Mouse (Mus musculus) ES-E14 (cell line): ENCODE measurements around the gene Syngr1. TPM values are rescaled to one million over a fixed set of nuclear protein-coding genes. Genes with fewer than 3 reads are reported as not detected.

Experiments
- DNase-seq: peaks from one replicate; pipeline ENCODE4 v3.0.0-alpha.2; 2013; ENCODE audit warnings: low read depth, low spot score
- H3K27ac ChIP-seq: 2 replicates; pipeline ENCODE4 v1.5.1; 2012; ENCODE audit warnings: low read depth, mild to moderate bottlenecking, low read length, moderate library complexity, mixed read lengths; ENCODE audit not compliant: poor library complexity, insufficient read depth, severe bottlenecking
- H3K36me3 ChIP-seq: 2 replicates; pipeline ENCODE4 v1.6.1; 2012; ENCODE audit warnings: mild to moderate bottlenecking, low read length, moderate library complexity, mixed read lengths; ENCODE audit not compliant: control insufficient read depth, poor library complexity, insufficient read depth, severe bottlenecking
- H3K4me1 ChIP-seq, 2 experiments: fragments of 150-350 bp in 1 of 2; sonication (generic) in 1 of 2; 2 replicates each; pipeline ENCODE4 v1.6.1; 2012; ENCODE audit warnings: low read length in 2 of 2, mild to moderate bottlenecking in 1 of 2, mixed read lengths in 1 of 2; ENCODE audit not compliant: control insufficient read depth in 2 of 2, insufficient read depth in 2 of 2, poor library complexity in 1 of 2
- H3K4me3 ChIP-seq, 2 experiments: fragments of 150-350 bp in 1 of 2; sonication (generic) in 1 of 2; 2 replicates each; pipeline ENCODE4 v1.5.1; 2012; ENCODE audit warnings: low read length in 2 of 2, low read depth in 1 of 2, mild to moderate bottlenecking in 1 of 2, mixed read lengths in 1 of 2; ENCODE audit not compliant: insufficient read depth in 1 of 2, poor library complexity in 1 of 2, severe bottlenecking in 1 of 2
- H3K9ac ChIP-seq: 2 replicates; pipeline ENCODE4 v1.6.1; 2012; ENCODE audit warnings: low read depth, mild to moderate bottlenecking, low read length, mixed read lengths; ENCODE audit not compliant: poor library complexity, insufficient read depth, severe bottlenecking
- H3K9me3 ChIP-seq: fragments of 150-350 bp; sonication (generic); 2 replicates; pipeline ENCODE4 v1.6.1; 2012; ENCODE audit warnings: low read depth, mild to moderate bottlenecking, low read length; ENCODE audit not compliant: control insufficient read depth, insufficient read depth
- CHD2 ChIP-seq: IDR thresholded peaks from 2 replicates; pipeline ENCODE4 v1.6.1; 2014; ENCODE audit warnings: mild to moderate bottlenecking, low read depth, low read length, inconsistent platforms
- HCFC1 ChIP-seq: IDR thresholded peaks from 2 replicates; pipeline ENCODE4 v1.6.1; 2012; ENCODE audit warnings: low read length, inconsistent platforms, borderline replicate concordance; ENCODE audit not compliant: insufficient read depth
- MAFK ChIP-seq: IDR thresholded peaks from 2 replicates; pipeline ENCODE4 v1.6.1; 2014; ENCODE audit warnings: mild to moderate bottlenecking, low read depth, low read length, inconsistent platforms; ENCODE audit not compliant: insufficient read depth
- ZC3H11A ChIP-seq: IDR thresholded peaks from 2 replicates; pipeline ENCODE4 v1.6.1; 2012; ENCODE audit warnings: low read depth, mild to moderate bottlenecking, inconsistent platforms, low read length, borderline replicate concordance
- ZNF384 ChIP-seq: IDR thresholded peaks from 2 replicates; pipeline ENCODE4 v1.6.1; 2012; ENCODE audit warnings: low read depth, low read length, inconsistent platforms
- in situ Hi-C, 2 experiments: fragments of 600-800 bp; cut with MboI; formaldehyde crosslinking; loops; one replicate each; pipeline ENCODE4 v1.15.1; 2025; ENCODE audit warnings: low sequenced_read_pairs in 2 of 2, inconsistent platforms in 1 of 2; ENCODE audit not compliant: unreplicated experiment in 2 of 2
- total RNA-seq: library from RNA; depleted of rRNA; stranded (reverse); fragments of 300-350 nt; gene quantifications from 2 replicates; pipeline ENCODE4 v1.2.3, GENCODE M21; 2012

The Syngr1 gene
- total RNA-seq, 1 experiment, result 78.8 TPM

- in situ Hi-C loops, result no loop called here
- TF ChIP-seq ZC3H11A, result no peak
- TF ChIP-seq MAFK, result no peak
- no peak for TF ChIP-seq CHD2
- TF ChIP-seq ZNF384, result no peak
- no peak for TF ChIP-seq HCFC1
- Histone ChIP-seq H3K9ac (peak overlapping the region; percentile 43; the same call in 1 of the 2 replicates), H3K27ac (peak overlapping the region; percentile 10; the same call in 1 of the 2 replicates), H3K36me3 (no peaks in the 10 kb centered on the region; the same call in 1 of the 2 replicates), H3K4me1 (peaks cover 15 to 58% of the 10 kb centered on the region in 2 experiments), H3K9me3 (no peaks in the 10 kb centered on the region), H3K4me3 (peak overlapping the region; percentile 24 to 42; a peak in 2 of 4 replicates)
- DNase-seq, result no peak
Observed at GRCm38 (mm10) chr15:80096946-80097881, 6.1 kb downstream of the Syngr1 start.

- in situ Hi-C loops, result no loop called here
- no peak overlapping the region for H3K27ac ChIP-seq
Observed at GRCm38 (mm10) chr15:80097999-80098461, 6.9 kb downstream of the Syngr1 start.

GRCm38 (mm10) chr15:80098809-80099208, 7.7 kb downstream of the Syngr1 start:
- no peak for TF ChIP-seq MAFK
- no peak for TF ChIP-seq ZNF384
- no peak for TF ChIP-seq ZC3H11A
- no peak for TF ChIP-seq HCFC1
- no peak for TF ChIP-seq CHD2
- no peak overlapping the region for H3K4me3 ChIP-seq
- H3K36me3 ChIP-seq, result no peaks in the 10 kb centered on the region; the same call in 1 of the 2 replicates
- peak overlapping the region; percentile 42 for H3K9ac ChIP-seq
- H3K27ac ChIP-seq, result no peak overlapping the region; the same call in 1 of the 2 replicates
- in situ Hi-C loops, result no loop called here
- DNase-seq, result no peak
- H3K9me3 ChIP-seq, result no peaks in the 10 kb centered on the region
- H3K4me1 ChIP-seq, result peaks cover 10 to 64% of the 10 kb centered on the region in 2 experiments

More at GRCm38 (mm10) chr15:80097999-80098461, 6.9 kb downstream of the Syngr1 start:
- TF ChIP-seq HCFC1 (no peak), CHD2 (no peak), MAFK (no peak), ZC3H11A (no peak), ZNF384 (no peak)
- DNase-seq, result no peak
- peak overlapping the region; percentile 43; the same call in 1 of the 2 replicates for H3K9ac ChIP-seq
- H3K9me3 ChIP-seq, result no peaks in the 10 kb centered on the region
- no peaks in the 10 kb centered on the region; the same call in 1 of the 2 replicates for H3K36me3 ChIP-seq
- no peak overlapping the region; a peak in 1 of 4 replicates for H3K4me3 ChIP-seq
- peaks cover 10 to 58% of the 10 kb centered on the region in 2 experiments for H3K4me1 ChIP-seq

GRCm38 (mm10) chr15:80099477-80099876, 8.3 kb downstream of the Syngr1 start:
- Histone ChIP-seq H3K9me3 (no peaks in the 10 kb centered on the region), H3K27ac (no peak overlapping the region), H3K4me3 (no peak overlapping the region), H3K9ac (no peak overlapping the region), H3K36me3 (no peaks in the 10 kb centered on the region; the same call in 1 of the 2 replicates), H3K4me1 (peaks cover 10 to 60% of the 10 kb centered on the region in 2 experiments)
- TF ChIP-seq ZC3H11A, result no peak
- TF ChIP-seq CHD2, result no peak
- TF ChIP-seq ZNF384, result no peak
- TF ChIP-seq HCFC1, result no peak
- TF ChIP-seq MAFK, result no peak
- no peak for DNase-seq
- in situ Hi-C loops, result no loop called here
